Mouse (Mus musculus) kidney, embryonic 15.5 days (tissue): Measurements from ENCODE around the gene Slc30a2. TPM values are rescaled to one million over a fixed set of nuclear protein-coding genes. Genes with fewer than 3 reads are reported as not detected.

ENCODE experiments used
- ATAC-seq: fragments of 200-750 bp; cut with Nextera tagmentation; replicated peaks from 2 replicates; pipeline ENCODE4 v1.8.0; 2017; ENCODE audit warnings: moderate TSS enrichment; ENCODE audit not compliant: low FRiP score
- H3K27ac ChIP-seq: fragments of 300-500 bp; sonication (generic); 2 replicates; pipeline ENCODE4 v1.5.1; 2015; ENCODE audit warnings: mild to moderate bottlenecking, inconsistent platforms
- H3K27me3 ChIP-seq: fragments of 300-500 bp; sonication (generic); 2 replicates; pipeline ENCODE4 v1.6.1; 2015; ENCODE audit warnings: inconsistent platforms
- H3K36me3 ChIP-seq: fragments of 300-500 bp; sonication (generic); 2 replicates; pipeline ENCODE4 v1.6.1; 2015; ENCODE audit warnings: inconsistent platforms
- H3K4me1 ChIP-seq: fragments of 300-500 bp; sonication (generic); 2 replicates; pipeline ENCODE4 v1.6.1; 2015; ENCODE audit warnings: inconsistent platforms
- H3K4me2 ChIP-seq: fragments of 300-500 bp; sonication (generic); 2 replicates; pipeline ENCODE4 v1.6.1; 2015; ENCODE audit warnings: moderate library complexity, mild to moderate bottlenecking, inconsistent platforms
- H3K4me3 ChIP-seq: fragments of 300-500 bp; sonication (generic); replicated peaks from 2 replicates; pipeline ENCODE4 v1.5.1; 2015; ENCODE audit warnings: mild to moderate bottlenecking, inconsistent platforms
- H3K9ac ChIP-seq: fragments of 300-500 bp; sonication (generic); 2 replicates; pipeline ENCODE4 v1.6.1; 2015; ENCODE audit warnings: mild to moderate bottlenecking, inconsistent platforms
- H3K9me3 ChIP-seq: fragments of 300-500 bp; sonication (generic); replicated peaks from 2 replicates; pipeline ENCODE4 v1.6.1; 2016; ENCODE audit warnings: inconsistent platforms
- WGBS: fragments of 180-500 bp; shearing (Covaris S2); methylation state at CpG from one replicate; pipeline ENCODE4 v1.1.7; 2015; ENCODE audit warnings: mixed read lengths; 5-methylcytosine and 5-hydroxymethylcytosine counted together
- polyA plus RNA-seq: library from polyadenylated mRNA; unstranded; fragments of >200 nt; fragmentation: Nextera tagmentation; extraction: Ambion mirVana; gene quantifications from 2 replicates; pipeline ENCODE4 v1.2.1, GENCODE M21; 2015

Slc30a2 gene
- polyA plus RNA-seq, 1 experiment from 2014 or later: 1.1 TPM

GRCm38 (mm10) chr4:134310106-134310505 lies 32.9 kb upstream of the Slc30a2 start:
- ATAC-seq: no peak
- H3K36me3 ChIP-seq: no peaks in the 10 kb centered on the region
- H3K4me1 ChIP-seq: peaks cover 19% of the 10 kb centered on the region
- H3K4me3 ChIP-seq: no peak overlapping the region
- no peak overlapping the region for H3K27ac ChIP-seq
- 71% methylated on average over 7 of the region's 7 CpGs for WGBS
- peaks cover 4% of the 10 kb centered on the region for H3K9me3 ChIP-seq
- H3K27me3 ChIP-seq: no peaks in the 10 kb centered on the region
- no peak overlapping the region for H3K4me2 ChIP-seq
- H3K9ac ChIP-seq: no peak overlapping the region

GRCm38 (mm10) chr4:134310656-134311055 lies 32.3 kb upstream of the Slc30a2 start:
- ATAC-seq: no peak
- Histone ChIP-seq H3K27me3 (0 out of 2 replicates have a peak, but pooled peaks cover 1% of the 10 kb centered on the region), H3K4me1 (peaks cover 22% of the 10 kb centered on the region), H3K4me2 (no peak overlapping the region), H3K4me3 (no peak overlapping the region), H3K36me3 (no peaks in the 10 kb centered on the region), H3K27ac (no peak overlapping the region), H3K9me3 (peaks cover 4% of the 10 kb centered on the region), H3K9ac (no peak overlapping the region)
- WGBS: 80% methylated on average over 9 of the region's 9 CpGs

- Histone ChIP-seq H3K4me2 (no peak overlapping the region), H3K9ac (no peak overlapping the region), H3K27ac (no peak overlapping the region), H3K4me1 (peaks cover 26% of the 10 kb centered on the region), H3K36me3 (no peaks in the 10 kb centered on the region), H3K9me3 (peaks cover 4% of the 10 kb centered on the region), H3K27me3 (0 out of 2 replicates have a peak, but pooled peaks cover 2% of the 10 kb centered on the region), H3K4me3 (no peak overlapping the region)
- 75% methylated on average over 9 of the region's 9 CpGs for WGBS
- ATAC-seq: no peak
These were observed 31.2 kb upstream of the Slc30a2 start for GRCm38 (mm10) chr4:134311784-134312183.

GRCm38 (mm10) chr4:134312341-134312740 lies 30.6 kb upstream of the Slc30a2 start:
- WGBS: 92% methylated on average over 5 of the region's 5 CpGs
- ATAC-seq: no peak
- Histone ChIP-seq H3K27me3 (0 out of 2 replicates have a peak, but pooled peaks cover 2% of the 10 kb centered on the region), H3K9me3 (peaks cover 4% of the 10 kb centered on the region), H3K4me2 (no peak overlapping the region), H3K4me3 (no peak overlapping the region), H3K9ac (no peak overlapping the region), H3K36me3 (no peaks in the 10 kb centered on the region), H3K4me1 (peaks cover 20% of the 10 kb centered on the region), H3K27ac (no peak overlapping the region)

GRCm38 (mm10) chr4:134312901-134313300 lies 30.1 kb upstream of the Slc30a2 start:
- no peaks in the 10 kb centered on the region for H3K36me3 ChIP-seq
- WGBS: 95% methylated on average over 6 of the region's 6 CpGs
- H3K27ac ChIP-seq: no peak overlapping the region
- no peak for ATAC-seq
- H3K4me3 ChIP-seq: no peak overlapping the region
- H3K4me1 ChIP-seq: peaks cover 15% of the 10 kb centered on the region
- no peak overlapping the region for H3K9ac ChIP-seq
- H3K4me2 ChIP-seq: no peak overlapping the region
- H3K9me3 ChIP-seq: peaks cover 4% of the 10 kb centered on the region
- 0 out of 2 replicates have a peak, but pooled peaks cover 2% of the 10 kb centered on the region for H3K27me3 ChIP-seq

- no peak overlapping the region for H3K9ac ChIP-seq
- no peak overlapping the region for H3K4me3 ChIP-seq
- H3K36me3 ChIP-seq: no peaks in the 10 kb centered on the region
- no peak overlapping the region for H3K4me2 ChIP-seq
- no peak overlapping the region for H3K27ac ChIP-seq
- 86% methylated on average over 4 of the region's 4 CpGs for whole genome bisulfite sequencing
- peaks cover 4% of the 10 kb centered on the region for H3K9me3 ChIP-seq
- ATAC-seq: no peak
- H3K27me3 ChIP-seq: 0 out of 2 replicates have a peak, but pooled peaks cover 2% of the 10 kb centered on the region
- peaks cover 14% of the 10 kb centered on the region for H3K4me1 ChIP-seq
These were observed 28.8 kb upstream of the Slc30a2 start for GRCm38 (mm10) chr4:134314081-134314655.

GRCm38 (mm10) chr4:134314876-134315275 lies 28.1 kb upstream of the Slc30a2 start, which contains the start of gene Trim63:
Gene Trim63 (plus strand): TSS chr4:134315120.
- WGBS: 22% methylated on average over 11 of the region's 11 CpGs
- H3K4me3 ChIP-seq: peak within 1 kb of the TSS; percentile 8; the same call in 1 of the 2 replicates
- peak within 1 kb of the TSS; percentile 33 for H3K4me2 ChIP-seq

GRCm38 (mm10) chr4:134315470-134315869 lies 27.5 kb upstream of the Slc30a2 start:
- Histone ChIP-seq H3K27ac (no peak overlapping the region), H3K4me1 (peaks cover 14% of the 10 kb centered on the region), H3K27me3 (0 out of 2 replicates have a peak, but pooled peaks cover 2% of the 10 kb centered on the region), H3K9ac (no peak overlapping the region), H3K4me3 (peak overlapping the region; percentile 8; the same call in 1 of the 2 replicates), H3K36me3 (no peaks in the 10 kb centered on the region), H3K4me2 (peak overlapping the region; percentile 33), H3K9me3 (peaks cover 4% of the 10 kb centered on the region)
- 75% methylated on average over 9 of the region's 9 CpGs for WGBS
- ATAC-seq: 0 out of 2 replicates have a peak, but pooled peaks have one; percentile 46

More at GRCm38 (mm10) chr4:134314876-134315275, 28.1 kb upstream of the Slc30a2 start, which contains the start of gene Trim63:
- Histone ChIP-seq H3K27ac (no peak within 1 kb of the TSS), H3K27me3 (0 out of 2 replicates have a peak, but pooled peaks cover 2% of the 10 kb centered on the region), H3K36me3 (no peaks in the 10 kb centered on the region), H3K9ac (no peak within 1 kb of the TSS), H3K9me3 (peaks cover 4% of the 10 kb centered on the region), H3K4me1 (peaks cover 14% of the 10 kb centered on the region)
- ATAC-seq: no peak

- 53% methylated on average over 16 of the region's 16 CpGs for WGBS
- Histone ChIP-seq H3K9me3 (peaks cover 4% of the 10 kb centered on the region), H3K27ac (no peak overlapping the region), H3K4me2 (no peak overlapping the region), H3K9ac (no peak overlapping the region), H3K36me3 (no peaks in the 10 kb centered on the region), H3K4me1 (peaks cover 14% of the 10 kb centered on the region), H3K4me3 (no peak overlapping the region), H3K27me3 (0 out of 2 replicates have a peak, but pooled peaks cover 2% of the 10 kb centered on the region)
- ATAC-seq: no peak
These were observed 26.6 kb upstream of the Slc30a2 start for GRCm38 (mm10) chr4:134316390-134316789.

- Histone ChIP-seq H3K9ac (no peak overlapping the region), H3K27ac (no peak overlapping the region), H3K9me3 (no peaks in the 10 kb centered on the region), H3K36me3 (no peaks in the 10 kb centered on the region), H3K4me1 (peaks cover 14% of the 10 kb centered on the region), H3K27me3 (0 out of 2 replicates have a peak, but pooled peaks cover 2% of the 10 kb centered on the region), H3K4me3 (no peak overlapping the region), H3K4me2 (no peak overlapping the region)
- WGBS: 88% methylated on average over 5 of the region's 5 CpGs
- no peak for ATAC-seq
These were observed 23.9 kb upstream of the Slc30a2 start for GRCm38 (mm10) chr4:134319074-134319473.

- peaks cover 12% of the 10 kb centered on the region for H3K4me1 ChIP-seq
- 0 out of 2 replicates have a peak, but pooled peaks cover 2% of the 10 kb centered on the region for H3K27me3 ChIP-seq
- no peak overlapping the region for H3K4me3 ChIP-seq
- ATAC-seq: no peak
- 69% methylated on average over 5 of the region's 5 CpGs for WGBS
- H3K9me3 ChIP-seq: no peaks in the 10 kb centered on the region
- H3K27ac ChIP-seq: no peak overlapping the region
- H3K4me2 ChIP-seq: no peak overlapping the region
- H3K36me3 ChIP-seq: no peaks in the 10 kb centered on the region
- no peak overlapping the region for H3K9ac ChIP-seq
These were observed 23.3 kb upstream of the Slc30a2 start for GRCm38 (mm10) chr4:134319674-134320073.

- 70% methylated on average over 3 of the region's 3 CpGs for WGBS
- no peaks in the 10 kb centered on the region for H3K9me3 ChIP-seq
- H3K27me3 ChIP-seq: no peaks in the 10 kb centered on the region
- H3K4me2 ChIP-seq: no peak overlapping the region
- H3K36me3 ChIP-seq: no peaks in the 10 kb centered on the region
- no peak overlapping the region for H3K27ac ChIP-seq
- no peak overlapping the region for H3K4me3 ChIP-seq
- no peak overlapping the region for H3K9ac ChIP-seq
- ATAC-seq: no peak
- H3K4me1 ChIP-seq: no peaks in the 10 kb centered on the region
These were observed 21.5 kb upstream of the Slc30a2 start for GRCm38 (mm10) chr4:134321524-134321923.
